Mouse (Mus musculus) frontal cortex, postnatal 10 days (tissue): ENCODE measurements at regions not wholly inside any gene's neighbourhood (a gene's known extent, or its start where the extent isn't known, plus 50 kb on each side); places are given as distances from the start of the nearest gene placed in this dataset.

Source experiments
- DNase-seq, 2 experiments: peaks; one replicate each; pipeline ENCODE4 v3.0.0; 2022; ENCODE audit warnings: low spot score in 2 of 2, mixed read lengths in 1 of 2

DNA sequence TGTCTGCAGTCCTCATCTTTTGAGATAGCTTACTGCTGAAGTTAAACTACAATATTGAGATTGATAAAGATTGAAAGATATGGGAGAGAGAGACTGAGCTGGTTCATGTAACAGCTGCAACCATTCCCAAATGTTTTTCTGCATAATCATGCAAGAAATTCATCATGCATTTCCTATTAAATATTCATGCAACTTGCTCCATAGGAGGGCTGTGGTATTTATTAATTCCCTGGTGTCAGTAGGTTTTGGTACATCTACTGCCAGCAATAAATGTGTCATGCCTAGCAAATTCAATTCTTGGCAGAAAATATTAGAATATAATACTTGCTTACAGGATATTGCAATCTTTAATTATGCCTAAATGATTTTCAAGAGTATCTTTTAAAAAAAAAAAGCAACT lies 125.5 kb upstream of the Rbms1 start:
- no peak for DNase-seq

GRCm38 (mm10) chr2:61084835-61085234 lies 121.8 kb upstream of the Rbms1 start:
- DNase-seq: no peak

- DNase-seq: no peak
Observed at GRCm38 (mm10) chr2:61083100-61083499, 120.1 kb upstream of the Rbms1 start.

DNA sequence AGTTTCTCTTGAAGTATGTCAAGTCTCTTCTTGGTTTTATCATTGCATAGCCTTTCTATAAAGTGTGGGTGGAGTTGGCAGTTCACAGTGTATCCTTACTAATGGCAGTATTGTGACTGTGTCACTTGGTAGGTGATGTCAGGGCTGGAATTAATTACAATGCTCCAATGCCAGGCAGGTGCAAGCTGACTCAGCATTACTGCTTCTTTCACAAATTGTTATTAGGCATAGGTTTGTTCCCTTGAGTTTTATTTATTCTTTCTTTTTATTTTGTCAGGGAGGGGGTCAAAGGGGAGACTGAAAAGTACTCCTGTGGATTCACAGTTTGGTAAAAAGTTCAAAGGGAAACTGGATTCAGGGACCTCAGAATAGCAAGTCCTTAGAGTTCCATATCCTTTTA lies 119.6 kb upstream of the Rbms1 start:
- DNase-seq: no peak

- DNase-seq: no peak
Observed at GRCm38 (mm10) chr2:61080006-61080405, 117.0 kb upstream of the Rbms1 start.

GRCm38 (mm10) chr2:61071025-61071424 lies 108.0 kb upstream of the Rbms1 start:
- DNase-seq: no peak

- no peak for DNase-seq
Observed at GRCm38 (mm10) chr2:61067877-61068276, 104.9 kb upstream of the Rbms1 start.

DNA sequence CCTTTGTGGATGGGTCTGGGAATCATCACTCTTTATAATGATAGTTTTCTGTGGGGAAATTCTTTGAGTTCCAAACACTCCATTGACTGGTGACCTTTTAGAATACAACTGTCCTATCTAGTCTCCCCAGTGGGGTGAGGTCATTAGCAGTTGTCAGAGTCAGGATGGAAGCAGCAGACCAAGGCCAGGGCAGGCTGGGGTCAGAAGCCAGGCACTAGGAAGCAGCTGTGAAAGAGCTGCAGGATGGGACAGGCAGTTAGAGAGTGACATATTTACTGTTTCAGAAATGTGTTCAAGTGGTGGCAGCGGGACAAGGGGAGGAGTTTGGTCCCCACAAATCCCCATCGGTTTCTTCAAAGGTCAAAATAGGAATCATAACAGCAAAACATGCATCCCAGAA lies 99.1 kb upstream of the Rbms1 start:
- no peak for DNase-seq

- no peak for DNase-seq
Observed at GRCm38 (mm10) chr2:61060906-61061305, 97.9 kb upstream of the Rbms1 start.

GRCm38 (mm10) chr2:61058545-61059235 lies 95.7 kb upstream of the Rbms1 start:
- DNase-seq: no peak

- no peak for DNase-seq
Observed at GRCm38 (mm10) chr2:61052296-61052695, 89.3 kb upstream of the Rbms1 start.

GRCm38 (mm10) chr2:61051808-61052207 lies 88.8 kb upstream of the Rbms1 start:
- DNase-seq: no peak

DNA sequence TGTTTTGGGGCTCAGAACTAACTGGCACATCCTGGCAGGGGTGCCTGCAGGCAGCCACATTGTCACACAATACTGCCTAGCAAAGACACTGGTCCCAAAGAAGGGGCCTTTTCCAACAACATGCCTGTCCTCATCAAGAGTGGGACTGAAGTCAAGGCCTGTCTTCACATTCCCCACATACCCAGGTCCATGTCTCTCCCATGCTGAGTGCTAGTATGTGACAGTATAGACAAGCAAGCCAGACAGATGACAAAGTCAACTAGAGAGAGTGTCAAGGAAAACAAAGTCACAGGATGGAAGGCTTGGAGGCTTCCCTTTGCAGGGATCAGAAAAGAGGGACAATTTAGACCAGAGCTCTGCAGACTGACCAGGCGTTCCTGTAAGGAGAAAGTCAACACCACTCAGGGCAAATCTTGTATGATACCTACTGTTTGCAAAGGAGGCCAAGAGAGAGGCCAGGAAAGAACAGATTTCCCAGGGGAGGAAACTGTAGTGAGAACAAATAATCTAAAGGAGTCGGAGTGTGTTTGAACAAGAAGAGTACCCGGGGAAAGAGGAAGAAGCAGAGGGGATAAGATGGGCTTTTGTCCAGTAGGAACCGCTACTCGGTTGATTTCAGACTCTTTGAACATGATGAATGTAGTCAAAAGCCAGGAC lies 83.2 kb upstream of the Rbms1 start:
- no peak for DNase-seq

- DNase-seq: no peak
Observed at GRCm38 (mm10) chr2:61045467-61045866, 82.5 kb upstream of the Rbms1 start.

DNA sequence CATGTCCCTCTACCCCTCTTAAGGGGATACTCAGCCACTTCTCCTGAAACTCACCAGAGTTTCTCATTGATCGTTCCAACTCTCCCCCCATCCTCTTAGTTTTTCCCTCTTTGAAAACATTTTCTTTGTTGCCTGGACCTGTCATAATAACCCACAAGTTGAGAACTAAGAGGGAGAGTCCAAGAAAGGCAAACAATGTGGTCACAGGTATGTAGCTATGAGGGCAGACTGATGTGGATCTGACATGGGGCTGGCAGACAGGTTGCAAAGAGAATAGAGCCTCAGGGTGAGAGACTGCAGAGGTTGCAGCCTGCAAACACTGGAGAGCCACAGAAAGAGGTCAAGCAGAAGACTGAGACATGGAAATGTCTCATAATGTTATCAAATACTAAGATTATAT lies 69.9 kb upstream of the Rbms1 start:
- DNase-seq: no peak

DNA sequence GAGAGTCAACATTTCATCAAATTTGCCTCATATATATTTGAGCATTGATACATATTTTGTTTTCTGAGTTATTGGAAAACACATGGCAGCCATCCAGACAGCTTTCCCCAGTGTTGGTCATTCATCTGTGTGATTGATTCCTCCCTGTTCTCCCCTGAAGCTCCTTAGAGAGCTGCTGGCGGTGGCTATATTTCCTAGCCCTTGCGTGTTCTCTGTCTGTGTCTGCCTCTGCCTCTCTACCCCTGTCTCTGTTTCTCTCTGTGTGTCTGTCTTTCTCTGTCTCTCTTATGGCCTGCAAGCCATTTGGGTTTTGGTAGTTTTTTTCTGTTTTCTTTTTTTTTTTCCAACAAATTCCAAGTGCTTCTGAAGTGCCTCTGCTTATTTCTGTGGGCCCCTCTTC lies 66.7 kb upstream of the Rbms1 start:
- no peak for DNase-seq

- no peak for DNase-seq
Observed at GRCm38 (mm10) chr2:61028578-61028977, 65.6 kb upstream of the Rbms1 start.

- DNase-seq: no peak
Observed at GRCm38 (mm10) chr2:61027686-61028085, 64.7 kb upstream of the Rbms1 start.

DNA sequence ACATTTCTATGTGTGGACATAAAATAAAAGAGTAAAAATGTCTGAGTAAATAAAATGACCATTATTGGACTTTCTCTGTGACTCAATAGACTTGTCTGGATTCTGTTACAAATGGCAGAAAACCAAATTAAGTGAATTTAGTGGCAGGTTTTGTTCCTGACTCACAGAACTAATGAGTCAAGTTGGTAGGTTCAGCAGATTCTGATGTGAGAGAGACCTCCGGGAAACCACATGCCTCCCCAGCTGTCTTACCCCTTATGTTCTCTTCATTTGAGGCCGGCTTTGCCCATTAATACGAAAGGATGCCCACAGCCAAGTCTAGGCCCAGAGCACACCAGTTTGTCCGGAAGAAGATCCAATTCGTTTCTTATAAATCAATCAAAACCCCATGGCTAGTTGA lies 59.4 kb upstream of the Rbms1 start:
- DNase-seq: no peak

- no peak for DNase-seq
Observed at GRCm38 (mm10) chr2:61020791-61021190, 57.8 kb upstream of the Rbms1 start.

DNA sequence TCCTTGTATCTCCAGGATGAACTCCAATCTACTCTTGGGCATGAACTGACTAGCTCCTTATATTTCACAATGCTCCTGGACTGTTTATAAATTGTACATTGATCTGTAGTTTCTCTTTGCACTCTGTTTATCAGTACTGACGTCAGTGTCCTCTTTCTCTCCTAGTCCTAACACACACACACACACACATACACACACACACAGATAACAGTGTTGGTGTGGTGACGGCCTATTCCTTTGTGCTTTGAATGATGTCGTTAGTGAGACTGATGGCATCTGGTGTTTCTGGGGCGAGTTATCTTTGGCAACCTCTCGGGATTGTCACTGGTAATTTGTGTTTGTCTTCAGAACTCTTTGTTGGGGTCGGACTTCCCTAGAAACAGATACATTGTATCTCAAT lies 50.0 kb upstream of the Rbms1 start:
- no peak for DNase-seq
